Mouse (Mus musculus): ENCODE results near the gene Hipk2. TPM values are rescaled to one million over a fixed set of nuclear protein-coding genes. Genes with fewer than 3 reads are reported as not detected.

Hipk2 gene
- polyA plus RNA-seq, 1 experiment from 2014 or later, result 38.4 TPM

GRCm38 (mm10) chr6:38776000-38776584 lies 99.9 kb downstream of the Hipk2 start:
- Histone ChIP-seq H3K4me1 (replicated peaks; ENCODE audit: control insufficient read depth, insufficient read depth, low read length) (no peaks in the 10 kb centered on the region; the same call in 1 of the 2 replicates), H3K4me2 (replicated peaks; ENCODE audit: low read depth, low read length) (no peak overlapping the region), H3K27ac (ENCODE audit: low read depth, low read length) (no peak overlapping the region), H3K4me3 (ENCODE audit: low read depth, low read length) (no peak overlapping the region), H3K9me3 (ENCODE audit: control insufficient read depth, low read length) (no peaks in the 10 kb centered on the region), H3K9ac (ENCODE audit: low read depth, low read length) (no peak overlapping the region), H3K36me3 (ENCODE audit: control insufficient read depth, insufficient read depth, low read length) (no peaks in the 10 kb centered on the region), H3K27me3 (ENCODE audit: control insufficient read depth, insufficient read depth, low read length) (no peaks in the 10 kb centered on the region)
- ATAC-seq (ENCODE audit: low FRiP score) (no peak), DNase-seq (ENCODE audit: low spot score) (no peak)
- whole genome bisulfite sequencing, result 93% methylated on average over 2 of the region's 2 CpGs

- Histone ChIP-seq H3K9me3 (ENCODE audit: control insufficient read depth, low read length) (no peaks in the 10 kb centered on the region), H3K4me3 (ENCODE audit: low read depth, low read length) (no peak overlapping the region), H3K4me2 (replicated peaks; ENCODE audit: low read depth, low read length) (no peak overlapping the region), H3K36me3 (ENCODE audit: control insufficient read depth, insufficient read depth, low read length) (no peaks in the 10 kb centered on the region), H3K27me3 (ENCODE audit: control insufficient read depth, insufficient read depth, low read length) (no peaks in the 10 kb centered on the region), H3K4me1 (replicated peaks; ENCODE audit: control insufficient read depth, insufficient read depth, low read length) (no peaks in the 10 kb centered on the region), H3K27ac (ENCODE audit: low read depth, low read length) (no peak overlapping the region), H3K9ac (ENCODE audit: low read depth, low read length) (no peak overlapping the region)
- WGBS, result 90% methylated on average over 7 of the region's 7 CpGs
- no peak for ATAC-seq (ENCODE audit: low FRiP score)
- DNase-seq (ENCODE audit: low spot score), result no peak
These were observed 103.0 kb downstream of the Hipk2 start for GRCm38 (mm10) chr6:38772836-38773518.

- no peak for ATAC-seq (ENCODE audit: low FRiP score)
- H3K4me1 ChIP-seq (replicated peaks; ENCODE audit: control insufficient read depth, insufficient read depth, low read length), result no peaks in the 10 kb centered on the region
- H3K36me3 ChIP-seq (ENCODE audit: control insufficient read depth, insufficient read depth, low read length), result no peaks in the 10 kb centered on the region; the same call in 1 of the 2 replicates
- no peaks in the 10 kb centered on the region for H3K9me3 ChIP-seq (ENCODE audit: control insufficient read depth, low read length)
- no peak for DNase-seq (ENCODE audit: low spot score)
- H3K4me3 ChIP-seq (ENCODE audit: low read depth, low read length), result no peak overlapping the region
- WGBS, result 75% methylated on average over 4 of the region's 4 CpGs
- no peak overlapping the region for H3K4me2 ChIP-seq (replicated peaks; ENCODE audit: low read depth, low read length)
- no peak overlapping the region for H3K27ac ChIP-seq (ENCODE audit: low read depth, low read length)
- no peaks in the 10 kb centered on the region for H3K27me3 ChIP-seq (ENCODE audit: control insufficient read depth, insufficient read depth, low read length)
- no peak overlapping the region for H3K9ac ChIP-seq (ENCODE audit: low read depth, low read length)
These were observed 104.8 kb downstream of the Hipk2 start for GRCm38 (mm10) chr6:38771061-38771667.

GRCm38 (mm10) chr6:38769627-38770026 lies 106.3 kb downstream of the Hipk2 start:
- WGBS, result 90% methylated on average over 2 of the region's 2 CpGs
- H3K4me3 ChIP-seq (ENCODE audit: low read depth, low read length), result no peak overlapping the region
- no peak for ATAC-seq (ENCODE audit: low FRiP score)

GRCm38 (mm10) chr6:38762588-38763265 lies 113.2 kb downstream of the Hipk2 start:
- Histone ChIP-seq H3K27ac (ENCODE audit: low read depth, low read length) (no peak overlapping the region), H3K4me1 (replicated peaks; ENCODE audit: control insufficient read depth, insufficient read depth, low read length) (peaks cover 5% of the 10 kb centered on the region), H3K9ac (ENCODE audit: low read depth, low read length) (no peak overlapping the region), H3K9me3 (ENCODE audit: control insufficient read depth, low read length) (no peaks in the 10 kb centered on the region), H3K27me3 (ENCODE audit: control insufficient read depth, insufficient read depth, low read length) (no peaks in the 10 kb centered on the region), H3K4me2 (replicated peaks; ENCODE audit: low read depth, low read length) (no peak overlapping the region), H3K4me3 (ENCODE audit: low read depth, low read length) (no peak overlapping the region), H3K36me3 (ENCODE audit: control insufficient read depth, insufficient read depth, low read length) (no peaks in the 10 kb centered on the region; the same call in 1 of the 2 replicates)
- DNase-seq (ENCODE audit: low spot score) (no peak), ATAC-seq (ENCODE audit: low FRiP score) (no peak)
- WGBS, result 87% methylated on average over 6 of the region's 6 CpGs

More at GRCm38 (mm10) chr6:38769627-38770026, 106.3 kb downstream of the Hipk2 start:
- H3K4me1 ChIP-seq (replicated peaks; ENCODE audit: control insufficient read depth, insufficient read depth, low read length), result no peaks in the 10 kb centered on the region
- H3K27me3 ChIP-seq (ENCODE audit: control insufficient read depth, insufficient read depth, low read length), result no peaks in the 10 kb centered on the region
- H3K9me3 ChIP-seq (ENCODE audit: control insufficient read depth, low read length), result no peaks in the 10 kb centered on the region
- no peaks in the 10 kb centered on the region; the same call in 1 of the 2 replicates for H3K36me3 ChIP-seq (ENCODE audit: control insufficient read depth, insufficient read depth, low read length)
- H3K27ac ChIP-seq (ENCODE audit: low read depth, low read length), result no peak overlapping the region
- no peak for DNase-seq (ENCODE audit: low spot score)
- H3K9ac ChIP-seq (ENCODE audit: low read depth, low read length), result no peak overlapping the region
- no peak overlapping the region for H3K4me2 ChIP-seq (replicated peaks; ENCODE audit: low read depth, low read length)

GRCm38 (mm10) chr6:38762006-38762405 lies 114.0 kb downstream of the Hipk2 start:
- Histone ChIP-seq H3K4me3 (ENCODE audit: low read depth, low read length) (no peak overlapping the region), H3K27ac (ENCODE audit: low read depth, low read length) (no peak overlapping the region), H3K4me1 (replicated peaks; ENCODE audit: control insufficient read depth, insufficient read depth, low read length) (peaks cover 5% of the 10 kb centered on the region), H3K9ac (ENCODE audit: low read depth, low read length) (no peak overlapping the region), H3K9me3 (ENCODE audit: control insufficient read depth, low read length) (no peaks in the 10 kb centered on the region), H3K27me3 (ENCODE audit: control insufficient read depth, insufficient read depth, low read length) (no peaks in the 10 kb centered on the region), H3K36me3 (ENCODE audit: control insufficient read depth, insufficient read depth, low read length) (no peaks in the 10 kb centered on the region; the same call in 1 of the 2 replicates), H3K4me2 (replicated peaks; ENCODE audit: low read depth, low read length) (no peak overlapping the region)
- 58% methylated on average over 7 of the region's 7 CpGs for WGBS
- ATAC-seq (ENCODE audit: low FRiP score) (no peak), DNase-seq (ENCODE audit: low spot score) (no peak)

- ATAC-seq (ENCODE audit: low FRiP score) (0 out of 2 replicates have a peak, but pooled peaks have one; percentile 22), DNase-seq (ENCODE audit: low spot score) (peak; percentile 9)
- H3K4me3 ChIP-seq (ENCODE audit: low read depth, low read length), result no peak overlapping the region
- H3K9ac ChIP-seq (ENCODE audit: low read depth, low read length), result no peak overlapping the region
- WGBS, result 46% methylated on average over 6 of the region's 6 CpGs
- no peaks in the 10 kb centered on the region for H3K9me3 ChIP-seq (ENCODE audit: control insufficient read depth, low read length)
- no peaks in the 10 kb centered on the region for H3K27me3 ChIP-seq (ENCODE audit: control insufficient read depth, insufficient read depth, low read length)
- no peak overlapping the region for H3K27ac ChIP-seq (ENCODE audit: low read depth, low read length)
- H3K36me3 ChIP-seq (ENCODE audit: control insufficient read depth, insufficient read depth, low read length), result no peaks in the 10 kb centered on the region
- H3K4me1 ChIP-seq (replicated peaks; ENCODE audit: control insufficient read depth, insufficient read depth, low read length), result peaks cover 5% of the 10 kb centered on the region
- H3K4me2 ChIP-seq (replicated peaks; ENCODE audit: low read depth, low read length), result no peak overlapping the region
These were observed 114.9 kb downstream of the Hipk2 start for GRCm38 (mm10) chr6:38760911-38761706.

GRCm38 (mm10) chr6:38759922-38760620 lies 115.9 kb downstream of the Hipk2 start:
- peaks cover 5% of the 10 kb centered on the region for H3K4me1 ChIP-seq (replicated peaks; ENCODE audit: control insufficient read depth, insufficient read depth, low read length)
- no peak for ATAC-seq (ENCODE audit: low FRiP score)

More at GRCm38 (mm10) chr6:38759922-38760620, 115.9 kb downstream of the Hipk2 start:
- WGBS, result 38% methylated on average over 6 of the region's 6 CpGs
- no peak overlapping the region for H3K27ac ChIP-seq (ENCODE audit: low read depth, low read length)
- no peaks in the 10 kb centered on the region for H3K36me3 ChIP-seq (ENCODE audit: control insufficient read depth, insufficient read depth, low read length)
- H3K9me3 ChIP-seq (ENCODE audit: control insufficient read depth, low read length), result no peaks in the 10 kb centered on the region
- DNase-seq (ENCODE audit: low spot score), result peak; percentile 45
- H3K4me2 ChIP-seq (replicated peaks; ENCODE audit: low read depth, low read length), result no peak overlapping the region
- no peaks in the 10 kb centered on the region for H3K27me3 ChIP-seq (ENCODE audit: control insufficient read depth, insufficient read depth, low read length)
- H3K4me3 ChIP-seq (ENCODE audit: low read depth, low read length), result no peak overlapping the region
- no peak overlapping the region for H3K9ac ChIP-seq (ENCODE audit: low read depth, low read length)
